Mouse (Mus musculus): ENCODE measurements around the gene Vmn1r209.
"Not testable (repeated sequence)": the region's sequence is repeated elsewhere in the genome, so short reads cannot be mapped to it uniquely, and the experiment has no call there.

Gene Vmn1r209

DNA sequence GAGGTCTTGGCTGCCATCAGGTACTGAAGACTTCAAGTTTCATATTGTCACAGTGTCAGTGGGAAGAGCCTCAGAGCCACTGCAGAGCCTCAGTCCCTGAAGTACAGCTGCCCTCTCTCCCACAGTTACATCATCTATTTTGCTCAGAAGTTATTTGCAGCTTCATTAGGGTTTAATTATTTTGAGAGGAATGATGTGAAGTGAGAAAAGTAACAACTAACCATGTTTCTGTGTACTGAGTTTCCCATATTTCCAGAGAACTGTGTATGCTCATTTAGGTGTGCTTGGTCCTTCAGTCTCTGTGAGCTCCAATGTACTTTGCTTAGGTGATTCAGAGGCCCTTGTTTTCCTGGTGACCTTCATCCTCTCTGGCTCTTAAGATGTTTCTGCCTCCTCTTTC is at the start of gene Vmn1r209:
TSS of gene Vmn1r209 (minus strand) at position 101 of the 400 bp plus-strand sequence.
- CTCF ChIA-PET, POLR2A ChIA-PET: not testable (repeated sequence)

DNA sequence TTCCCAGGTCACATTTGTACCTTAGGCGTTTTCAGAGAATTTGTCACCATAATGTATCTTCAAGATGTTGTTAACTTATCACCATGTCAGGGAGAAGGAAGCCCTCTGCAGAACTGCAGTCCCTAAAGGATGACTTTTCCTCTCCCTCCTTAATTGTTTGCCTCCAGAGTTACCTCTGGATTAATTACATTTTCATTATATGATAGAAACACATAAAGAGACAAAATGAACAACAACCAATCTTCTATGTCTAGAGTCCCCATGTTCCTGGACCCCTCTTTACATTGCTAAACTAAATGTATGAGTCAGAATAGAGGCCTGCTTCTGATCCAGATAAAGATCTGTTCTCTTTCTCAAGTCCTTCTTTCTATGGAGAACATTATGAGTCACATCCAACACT is 48.0 kb upstream of the Vmn1r209 start, which contains the start of gene Vmn1r211:
TSS of gene Vmn1r211 (minus strand) at position 101 of the 400 bp plus-strand sequence.
- ChIA-PET POLR2A (no interaction called here), CTCF (no interaction called here)

DNA sequence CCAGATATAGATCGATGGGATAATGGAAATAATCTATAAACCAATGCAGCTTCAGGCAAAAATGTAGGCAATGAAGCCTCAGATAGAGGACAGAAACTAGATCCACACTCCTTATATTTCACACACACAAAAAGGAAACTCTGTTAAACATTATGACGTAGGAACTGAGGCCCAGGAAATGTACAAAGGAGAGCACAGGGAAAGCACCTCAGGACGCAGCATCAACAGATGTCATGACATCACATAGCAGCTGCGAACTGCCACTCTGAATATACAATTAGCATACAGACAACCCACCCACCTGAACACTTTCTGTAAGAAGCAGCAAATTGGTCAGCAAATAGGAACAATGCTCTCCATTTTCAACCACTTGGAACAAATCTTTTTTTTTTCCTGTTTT is 45.3 kb upstream of the Vmn1r209 start:
- ChIA-PET CTCF (no interaction called here), POLR2A (no interaction called here)

DNA sequence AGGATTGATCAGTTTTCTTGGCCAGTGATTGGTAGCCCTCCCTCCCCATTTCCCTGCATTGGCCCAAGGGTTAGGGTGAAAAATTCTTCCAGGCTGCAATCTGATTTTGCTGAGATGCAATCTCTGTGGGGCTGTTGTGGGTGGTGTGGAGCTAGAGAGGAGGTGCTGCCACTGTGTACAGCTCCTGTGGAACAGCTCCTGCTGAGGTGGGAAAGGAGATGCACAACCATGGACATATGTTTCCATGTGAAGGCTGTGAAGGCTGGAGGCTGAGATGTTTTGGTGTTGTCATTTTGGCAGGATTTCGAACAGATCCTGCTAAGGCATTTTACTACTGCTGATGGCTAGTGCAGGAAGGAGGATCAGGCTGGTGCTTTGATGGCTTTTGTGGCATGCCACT is 37.3 kb upstream of the Vmn1r209 start:
- CTCF ChIA-PET, result no interaction called here
- POLR2A ChIA-PET, result interaction anchor here in 1 of 4 experiments (1.1 kb wide), 1 partner anchor 33 kb away, joined by 3 read pairs; no protein-coding TSS in a partner anchor

DNA sequence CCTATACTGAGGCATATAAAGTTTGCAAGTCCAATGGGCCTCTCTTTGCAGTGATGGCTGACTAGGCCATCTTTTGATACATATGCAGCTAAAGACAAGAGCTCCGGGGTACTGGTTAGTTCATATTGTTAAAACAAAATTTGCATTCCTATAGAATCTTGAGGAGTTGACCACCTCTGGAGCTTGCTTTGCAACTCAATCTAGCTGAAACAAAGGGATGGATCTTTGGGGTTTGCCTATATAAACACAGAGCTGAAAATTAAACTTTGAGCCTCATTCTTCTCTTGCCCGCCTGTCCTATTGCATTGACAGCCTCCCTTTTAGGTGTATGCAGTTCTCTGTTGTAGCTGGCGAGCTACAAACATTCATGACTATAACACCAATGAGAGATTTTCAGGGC is 34.8 kb upstream of the Vmn1r209 start:
- CTCF ChIA-PET, result not testable (repeated sequence)
- POLR2A ChIA-PET, result interaction anchor here in 2 of 4 experiments (0.6 to 1.1 kb wide), 2 partner anchors 35 to 193 kb away, joined by 3 to 9 read pairs; no protein-coding TSS in a partner anchor

DNA sequence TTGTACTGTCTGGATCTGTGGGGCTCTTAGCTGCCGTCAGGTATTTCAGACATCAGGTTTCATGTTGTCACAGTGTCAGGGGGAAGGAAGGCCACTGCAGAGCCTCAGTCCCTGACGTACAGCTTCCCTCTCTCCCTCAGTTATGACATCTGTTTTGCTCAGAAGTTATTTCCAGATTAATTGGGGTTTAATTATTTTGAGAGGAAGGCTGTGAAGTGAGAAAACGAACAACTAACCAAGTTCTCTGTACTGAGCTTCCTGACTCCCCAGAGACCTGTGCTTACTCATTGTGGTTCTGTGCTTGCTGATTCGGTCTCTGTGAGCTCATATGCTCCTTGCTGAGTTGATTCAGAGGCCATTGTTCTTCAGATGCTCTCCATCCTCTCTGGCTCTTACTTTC is 21.8 kb upstream of the Vmn1r209 start, which contains the start of gene Vmn1r210:
TSS of gene Vmn1r210 (minus strand) at position 101 of the 400 bp plus-strand sequence.
- ChIA-PET CTCF (no interaction called here), POLR2A (no interaction called here)

DNA sequence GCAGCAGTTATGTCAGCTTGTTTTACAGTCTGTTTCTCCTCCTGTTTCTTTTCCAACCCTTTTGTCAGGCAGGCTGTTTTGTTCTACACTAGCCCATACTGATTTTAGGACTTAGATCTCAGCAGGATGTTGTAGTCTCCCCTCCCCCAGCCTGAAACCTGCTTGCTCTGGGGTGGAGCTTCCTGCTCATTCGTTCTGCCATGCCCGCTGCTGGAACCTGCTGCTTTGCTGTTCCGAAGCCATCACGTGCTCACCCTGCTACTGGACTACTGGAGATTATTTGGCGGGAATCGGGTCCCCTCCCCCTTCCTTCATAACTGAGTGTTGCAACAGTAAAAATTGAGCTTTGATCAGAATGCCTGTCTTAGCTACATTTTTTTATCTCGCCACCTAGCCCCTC is 19.9 kb upstream of the Vmn1r209 start:
- POLR2A ChIA-PET, result interaction anchor here in 2 of 4 experiments (0.6 kb wide), 2 partner anchors 228 to 308 kb away, joined by 3 read pairs; no protein-coding TSS in a partner anchor

DNA sequence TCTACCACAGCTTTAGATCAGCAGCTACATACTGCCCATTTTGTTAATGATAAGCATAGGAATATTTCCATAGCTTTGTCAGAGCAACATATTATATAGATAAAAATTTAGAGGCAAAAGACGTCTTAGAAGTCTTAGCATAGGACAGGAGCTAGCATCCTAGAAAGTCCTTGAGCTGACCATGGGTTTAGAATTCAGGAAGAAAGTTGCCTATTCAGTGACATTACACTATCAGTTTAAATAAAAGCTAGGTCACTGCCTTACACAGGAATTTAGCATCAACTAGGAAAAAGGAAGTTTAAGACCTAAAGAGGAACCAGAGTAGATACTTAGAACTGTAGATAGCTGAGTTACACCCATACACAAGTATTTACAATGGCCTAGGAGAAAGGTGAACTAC is 12.1 kb upstream of the Vmn1r209 start:
- CTCF ChIA-PET, POLR2A ChIA-PET: not testable (repeated sequence)

More for the DNA sequence above, 19.9 kb upstream of the Vmn1r209 start:
- CTCF ChIA-PET, result not testable (repeated sequence)

DNA sequence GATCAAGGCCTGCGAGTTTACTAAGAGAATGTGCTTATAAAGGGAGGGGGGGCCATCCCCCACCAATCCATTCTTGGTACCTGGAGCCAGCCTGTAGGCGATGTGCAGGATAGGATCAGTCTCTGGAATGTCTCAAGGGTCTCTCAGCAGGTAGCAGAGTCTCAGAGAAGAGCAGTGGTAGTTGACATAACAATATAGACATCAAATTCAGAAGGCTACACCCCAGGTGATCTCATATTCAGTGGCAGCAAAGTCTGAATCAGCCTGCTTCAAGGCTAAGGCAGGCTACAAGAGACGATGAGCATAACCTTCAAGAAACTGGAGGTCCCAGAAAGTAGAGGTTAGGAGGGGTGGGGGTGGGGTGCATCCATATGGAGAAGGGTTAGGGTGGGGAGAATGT is 21.4 kb downstream of the Vmn1r209 start:
- POLR2A ChIA-PET, CTCF ChIA-PET: not testable (repeated sequence)

DNA sequence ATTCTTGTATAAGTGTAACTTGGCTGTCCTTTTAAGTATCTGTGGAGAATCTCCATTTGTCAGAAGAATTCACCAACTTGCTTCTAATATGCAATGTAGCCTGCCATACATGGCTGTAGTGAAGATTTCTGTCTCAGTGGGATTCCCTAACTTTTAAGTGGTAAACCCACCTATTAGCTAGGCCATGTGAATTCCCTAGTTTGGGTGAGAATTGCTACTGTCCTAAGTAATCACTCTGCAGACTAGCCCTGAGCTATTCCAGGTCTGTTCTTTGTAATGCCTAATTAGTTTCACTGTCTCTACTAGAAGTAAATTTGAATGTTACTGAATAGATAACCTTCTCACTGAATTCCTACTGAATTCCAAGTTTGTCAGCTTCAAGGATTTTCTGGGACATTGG is 25.3 kb downstream of the Vmn1r209 start:
- POLR2A ChIA-PET, CTCF ChIA-PET: not testable (repeated sequence)

DNA sequence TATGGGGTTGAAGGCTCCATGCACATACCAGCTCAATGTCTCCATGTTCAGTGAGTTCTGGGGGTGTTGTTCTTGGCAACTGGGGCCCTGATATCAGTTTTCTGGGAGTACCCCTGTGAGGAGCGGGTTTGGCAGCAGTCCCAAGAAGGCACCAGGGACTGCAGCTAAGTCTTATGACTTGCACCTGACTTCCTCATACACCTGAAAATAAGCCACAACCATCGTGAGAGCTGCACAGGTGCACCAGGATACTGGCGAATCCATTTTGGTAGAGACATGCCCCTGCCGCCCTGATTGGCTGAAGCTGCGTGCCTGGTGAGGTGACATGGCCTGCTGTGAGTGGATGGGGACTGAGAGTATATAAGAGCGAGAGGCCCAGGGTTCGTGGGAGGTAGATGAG is 32.2 kb downstream of the Vmn1r209 start, which contains the start of gene Vmn1r208:
TSS of gene Vmn1r208 (minus strand) at position 101 of the 400 bp plus-strand sequence.
- CTCF ChIA-PET, POLR2A ChIA-PET: not testable (repeated sequence)

DNA sequence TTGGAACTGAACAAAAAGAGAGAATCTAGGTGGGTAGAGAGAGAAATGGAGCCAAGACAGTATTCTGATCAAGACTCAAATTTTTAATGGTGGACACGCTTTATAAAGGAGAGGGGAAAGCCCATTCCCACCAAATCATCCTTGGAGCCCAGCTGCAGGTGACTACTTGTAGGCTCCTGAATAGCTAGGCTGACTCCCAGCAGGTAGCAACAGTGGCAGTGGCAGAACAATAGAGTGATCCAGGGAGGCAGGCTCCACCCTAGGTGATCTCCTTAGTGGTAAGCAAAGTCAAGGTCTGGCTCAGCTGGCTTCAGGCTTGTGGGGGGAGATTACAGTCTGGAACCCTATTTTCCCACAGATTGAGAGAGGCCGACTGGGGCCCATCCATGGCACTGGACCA is 37.9 kb downstream of the Vmn1r209 start:
- POLR2A ChIA-PET, CTCF ChIA-PET: not testable (repeated sequence)
